Mouse (Mus musculus): ENCODE results near the gene Rnaseh2a.

DNA sequence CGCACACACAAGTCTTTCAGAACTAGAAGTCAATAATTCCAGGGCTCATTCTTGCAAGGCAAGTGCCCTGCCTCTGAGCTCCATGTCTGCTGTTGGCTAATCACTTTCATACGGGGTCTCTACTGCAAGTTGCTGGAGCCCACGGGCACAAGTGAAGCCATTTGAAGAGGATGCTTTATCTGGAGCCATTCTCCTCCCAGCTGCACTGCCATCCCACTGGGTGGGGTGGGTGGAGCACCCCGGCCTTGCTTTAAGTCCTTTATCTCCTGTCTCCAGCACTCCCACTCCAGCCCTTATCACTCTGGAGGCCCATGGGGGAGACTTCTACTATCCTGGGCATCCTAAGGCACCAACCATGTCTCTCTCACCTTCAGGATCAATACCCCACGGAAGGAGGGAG lies 1.3 kb upstream of the Rnaseh2a start:
- TF ChIP-seq EP300 (IDR thresholded peaks at IDR 0.05; ENCODE audit: insufficient read depth, low read depth, low read length) (no peak), CTCF (IDR thresholded peaks at IDR 0.05; ENCODE audit: low read depth, low read length) (no peak)

All from ES-Bruce4 (cell line).